Mouse (Mus musculus): ENCODE data around the gene Elmsan1. TPM values are rescaled to one million over a fixed set of nuclear protein-coding genes. Genes with fewer than 3 reads are reported as not detected.

Elmsan1 gene
- total RNA-seq, 1 experiment = 9.6 TPM

DNA sequence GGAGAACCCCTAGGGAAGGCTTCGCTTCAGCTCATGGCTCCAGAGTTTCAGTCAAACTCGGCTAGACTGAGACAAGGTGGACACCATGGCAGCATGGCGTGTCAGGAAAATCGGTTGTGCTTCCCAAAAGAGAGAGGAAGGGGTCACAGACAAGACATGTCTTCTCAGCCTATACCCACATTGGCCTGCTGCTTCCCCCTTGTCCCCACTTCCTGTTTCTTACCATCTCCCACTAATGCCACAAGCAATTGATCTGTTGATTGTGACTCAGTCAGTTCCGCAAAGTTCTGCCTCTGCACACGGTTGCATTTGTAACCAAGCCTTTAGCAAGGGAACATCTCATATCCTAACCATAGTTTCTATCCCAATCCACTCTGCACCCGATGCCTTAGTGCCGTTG, 88.8 kb downstream of the Elmsan1 start:
- no peaks in the 10 kb centered on the region for H3K4me1 ChIP-seq (ENCODE audit: control insufficient read depth in 2 of 2, insufficient read depth in 2 of 2, low read length in 2 of 2, poor library complexity in 1 of 2)

DNA sequence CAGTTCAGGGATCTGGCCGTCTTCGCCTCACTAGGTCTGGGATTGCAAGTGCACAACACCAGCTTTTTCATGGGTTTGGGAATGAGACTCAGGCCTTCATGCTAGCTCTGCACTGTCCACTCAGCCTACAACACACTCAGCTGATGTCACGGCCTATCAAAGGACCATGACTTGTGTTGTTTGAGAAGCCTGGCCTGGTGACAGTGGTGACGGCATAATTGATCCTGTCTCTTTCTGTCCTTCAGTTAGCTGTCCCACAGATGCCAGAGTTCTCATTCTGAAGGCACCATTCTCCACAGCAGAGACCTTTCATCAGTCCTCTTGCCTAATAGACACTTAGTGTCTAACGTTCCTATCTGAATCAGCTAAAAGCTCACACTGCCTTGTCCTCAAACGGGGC, 90.1 kb downstream of the Elmsan1 start:
- Histone ChIP-seq H3K4me3 (ENCODE audit: insufficient read depth in 1 of 2, low read depth in 1 of 2, low read length in 2 of 2, poor library complexity in 1 of 2, severe bottlenecking in 1 of 2) (no peak overlapping the region), H3K9me3 (ENCODE audit: control insufficient read depth, insufficient read depth, low read depth, low read length) (no peaks in the 10 kb centered on the region), H3K36me3 (ENCODE audit: control insufficient read depth, insufficient read depth, low read length, poor library complexity, severe bottlenecking) (no peaks in the 10 kb centered on the region), H3K9ac (ENCODE audit: insufficient read depth, low read depth, low read length, poor library complexity, severe bottlenecking) (no peak overlapping the region), H3K27ac (ENCODE audit: insufficient read depth, low read depth, low read length, poor library complexity, severe bottlenecking) (no peak overlapping the region), H3K4me1 (ENCODE audit: control insufficient read depth in 2 of 2, insufficient read depth in 2 of 2, low read length in 2 of 2, poor library complexity in 1 of 2) (no peaks in the 10 kb centered on the region)
- DNase-seq (ENCODE audit: low read depth, low spot score) = no peak
- TF ChIP-seq MAFK (IDR thresholded peaks at IDR 0.05; ENCODE audit: insufficient read depth, low read depth, low read length) (no peak), CHD2 (IDR thresholded peaks at IDR 0.05; ENCODE audit: low read depth, low read length) (no peak), ZC3H11A (IDR thresholded peaks at IDR 0.05; ENCODE audit: borderline replicate concordance, low read depth, low read length) (no peak), ZNF384 (IDR thresholded peaks at IDR 0.05; ENCODE audit: low read depth, low read length) (no peak), HCFC1 (IDR thresholded peaks at IDR 0.05; ENCODE audit: borderline replicate concordance, insufficient read depth, low read length) (no peak)
- in situ Hi-C loops (cut with MboI; ENCODE audit: low sequenced_read_pairs in 2 of 2, unreplicated experiment in 2 of 2) = no loop called here

More for the DNA sequence above, 88.8 kb downstream of the Elmsan1 start:
- Histone ChIP-seq H3K36me3 (ENCODE audit: control insufficient read depth, insufficient read depth, low read length, poor library complexity, severe bottlenecking) (no peaks in the 10 kb centered on the region), H3K9me3 (ENCODE audit: control insufficient read depth, insufficient read depth, low read depth, low read length) (no peaks in the 10 kb centered on the region), H3K27ac (ENCODE audit: insufficient read depth, low read depth, low read length, poor library complexity, severe bottlenecking) (no peak overlapping the region), H3K4me3 (ENCODE audit: insufficient read depth in 1 of 2, low read depth in 1 of 2, low read length in 2 of 2, poor library complexity in 1 of 2, severe bottlenecking in 1 of 2) (no peak overlapping the region), H3K9ac (ENCODE audit: insufficient read depth, low read depth, low read length, poor library complexity, severe bottlenecking) (no peak overlapping the region)
- DNase-seq (ENCODE audit: low read depth, low spot score) = no peak
- no peak for TF ChIP-seq MAFK (IDR thresholded peaks at IDR 0.05; ENCODE audit: insufficient read depth, low read depth, low read length)
- in situ Hi-C loops (cut with MboI; ENCODE audit: low sequenced_read_pairs in 2 of 2, unreplicated experiment in 2 of 2) = no loop called here

GRCm38 (mm10) chr12:84126899-84127298, 91.8 kb downstream of the Elmsan1 start:
- H3K4me3 ChIP-seq (ENCODE audit: insufficient read depth in 1 of 2, low read depth in 1 of 2, low read length in 2 of 2, poor library complexity in 1 of 2, severe bottlenecking in 1 of 2) = no peak overlapping the region
- no peak overlapping the region for H3K9ac ChIP-seq (ENCODE audit: insufficient read depth, low read depth, low read length, poor library complexity, severe bottlenecking)
- H3K36me3 ChIP-seq (ENCODE audit: control insufficient read depth, insufficient read depth, low read length, poor library complexity, severe bottlenecking) = no peaks in the 10 kb centered on the region
- H3K4me1 ChIP-seq (ENCODE audit: control insufficient read depth in 2 of 2, insufficient read depth in 2 of 2, low read length in 2 of 2, poor library complexity in 1 of 2) = no peaks in the 10 kb centered on the region
- DNase-seq (ENCODE audit: low read depth, low spot score) = no peak
- in situ Hi-C loops (cut with MboI; ENCODE audit: low sequenced_read_pairs in 2 of 2, unreplicated experiment in 2 of 2) = no loop called here
- H3K27ac ChIP-seq (ENCODE audit: insufficient read depth, low read depth, low read length, poor library complexity, severe bottlenecking) = no peak overlapping the region
- no peaks in the 10 kb centered on the region for H3K9me3 ChIP-seq (ENCODE audit: control insufficient read depth, insufficient read depth, low read depth, low read length)
- TF ChIP-seq ZNF384 (IDR thresholded peaks at IDR 0.05; ENCODE audit: low read depth, low read length) (no peak), MAFK (IDR thresholded peaks at IDR 0.05; ENCODE audit: insufficient read depth, low read depth, low read length) (no peak), ZC3H11A (IDR thresholded peaks at IDR 0.05; ENCODE audit: borderline replicate concordance, low read depth, low read length) (no peak), CHD2 (IDR thresholded peaks at IDR 0.05; ENCODE audit: low read depth, low read length) (no peak), HCFC1 (IDR thresholded peaks at IDR 0.05; ENCODE audit: borderline replicate concordance, insufficient read depth, low read length) (no peak)

- no peaks in the 10 kb centered on the region for H3K4me1 ChIP-seq (ENCODE audit: control insufficient read depth in 2 of 2, insufficient read depth in 2 of 2, low read length in 2 of 2, poor library complexity in 1 of 2)
- DNase-seq (ENCODE audit: low read depth, low spot score) = no peak
- H3K36me3 ChIP-seq (ENCODE audit: control insufficient read depth, insufficient read depth, low read length, poor library complexity, severe bottlenecking) = no peaks in the 10 kb centered on the region
- no peaks in the 10 kb centered on the region for H3K9me3 ChIP-seq (ENCODE audit: control insufficient read depth, insufficient read depth, low read depth, low read length)
- TF ChIP-seq MAFK (IDR thresholded peaks at IDR 0.05; ENCODE audit: insufficient read depth, low read depth, low read length) = no peak
- no peak for TF ChIP-seq HCFC1 (IDR thresholded peaks at IDR 0.05; ENCODE audit: borderline replicate concordance, insufficient read depth, low read length)
- no peak for TF ChIP-seq ZNF384 (IDR thresholded peaks at IDR 0.05; ENCODE audit: low read depth, low read length)
- TF ChIP-seq CHD2 (IDR thresholded peaks at IDR 0.05; ENCODE audit: low read depth, low read length) = no peak
- no peak for TF ChIP-seq ZC3H11A (IDR thresholded peaks at IDR 0.05; ENCODE audit: borderline replicate concordance, low read depth, low read length)
- no peak overlapping the region for H3K4me3 ChIP-seq (ENCODE audit: insufficient read depth in 1 of 2, low read depth in 1 of 2, low read length in 2 of 2, poor library complexity in 1 of 2, severe bottlenecking in 1 of 2)
- H3K9ac ChIP-seq (ENCODE audit: insufficient read depth, low read depth, low read length, poor library complexity, severe bottlenecking) = no peak overlapping the region
- no peak overlapping the region for H3K27ac ChIP-seq (ENCODE audit: insufficient read depth, low read depth, low read length, poor library complexity, severe bottlenecking)
- in situ Hi-C loops (cut with MboI; ENCODE audit: low sequenced_read_pairs in 2 of 2, unreplicated experiment in 2 of 2) = no loop called here
Observed at GRCm38 (mm10) chr12:84125892-84126291, 92.8 kb downstream of the Elmsan1 start.

GRCm38 (mm10) chr12:84119584-84119983, 99.1 kb downstream of the Elmsan1 start:
- Histone ChIP-seq H3K9ac (ENCODE audit: insufficient read depth, low read depth, low read length, poor library complexity, severe bottlenecking) (no peak overlapping the region), H3K9me3 (ENCODE audit: control insufficient read depth, insufficient read depth, low read depth, low read length) (no peaks in the 10 kb centered on the region), H3K4me3 (ENCODE audit: insufficient read depth in 1 of 2, low read depth in 1 of 2, low read length in 2 of 2, poor library complexity in 1 of 2, severe bottlenecking in 1 of 2) (no peak overlapping the region), H3K36me3 (ENCODE audit: control insufficient read depth, insufficient read depth, low read length, poor library complexity, severe bottlenecking) (no peaks in the 10 kb centered on the region), H3K4me1 (ENCODE audit: control insufficient read depth in 2 of 2, insufficient read depth in 2 of 2, low read length in 2 of 2, poor library complexity in 1 of 2) (no peaks in the 10 kb centered on the region), H3K27ac (ENCODE audit: insufficient read depth, low read depth, low read length, poor library complexity, severe bottlenecking) (no peak overlapping the region)
- no peak for DNase-seq (ENCODE audit: low read depth, low spot score)
- in situ Hi-C loops (cut with MboI; ENCODE audit: low sequenced_read_pairs in 2 of 2, unreplicated experiment in 2 of 2) = no loop called here
- TF ChIP-seq CHD2 (IDR thresholded peaks at IDR 0.05; ENCODE audit: low read depth, low read length) = no peak
- TF ChIP-seq ZC3H11A (IDR thresholded peaks at IDR 0.05; ENCODE audit: borderline replicate concordance, low read depth, low read length) = no peak
- no peak for TF ChIP-seq MAFK (IDR thresholded peaks at IDR 0.05; ENCODE audit: insufficient read depth, low read depth, low read length)
- TF ChIP-seq HCFC1 (IDR thresholded peaks at IDR 0.05; ENCODE audit: borderline replicate concordance, insufficient read depth, low read length) = no peak
- no peak for TF ChIP-seq ZNF384 (IDR thresholded peaks at IDR 0.05; ENCODE audit: low read depth, low read length)

Data from ES-E14 (cell line).